Mouse (Mus musculus) midbrain, embryonic 14.5 days (tissue): Measurements from ENCODE around the gene Stk32b. TPM values are rescaled to one million over a fixed set of nuclear protein-coding genes. Genes with fewer than 3 reads are reported as not detected.

Experiments used
- ATAC-seq: fragments of 200-750 bp; cut with Nextera tagmentation; 2 replicates; pipeline ENCODE4 v1.8.0; 2017; ENCODE audit warnings: moderate number of reproducible peaks, moderate library complexity; ENCODE audit not compliant: low FRiP score, low TSS enrichment
- DNase-seq: peaks from one replicate; pipeline ENCODE4 v3.0.0-alpha.2; 2015
- H3K27ac ChIP-seq: fragments of 300-500 bp; sonication (generic); replicated peaks from 2 replicates; pipeline ENCODE4 v1.5.1; 2014; ENCODE audit warnings: mild to moderate bottlenecking, low read depth, low read length, moderate library complexity
- H3K27me3 ChIP-seq: fragments of 300-500 bp; sonication (generic); 2 replicates; pipeline ENCODE4 v1.6.1; 2014; ENCODE audit warnings: low read length, control low read depth, mixed read lengths; ENCODE audit not compliant: control insufficient read depth, insufficient read depth
- H3K36me3 ChIP-seq: fragments of 300-500 bp; sonication (generic); 2 replicates; pipeline ENCODE4 v1.6.1; 2014; ENCODE audit warnings: low read length, control low read depth; ENCODE audit not compliant: control insufficient read depth, insufficient read depth
- H3K4me1 ChIP-seq: fragments of 300-500 bp; sonication (generic); 2 replicates; pipeline ENCODE4 v1.6.1; 2014; ENCODE audit warnings: mild to moderate bottlenecking, antibody characterized with exemption, low read length, control low read depth; ENCODE audit not compliant: control insufficient read depth, insufficient read depth
- H3K4me2 ChIP-seq: fragments of 300-500 bp; sonication (generic); 2 replicates; pipeline ENCODE4 v1.6.1; 2014; ENCODE audit warnings: mild to moderate bottlenecking, low read length, moderate library complexity
- H3K4me3 ChIP-seq: fragments of 300-500 bp; sonication (generic); replicated peaks from 2 replicates; pipeline ENCODE4 v1.5.1; 2014; ENCODE audit warnings: low read depth, low read length
- H3K9ac ChIP-seq: fragments of 300-500 bp; sonication (generic); replicated peaks from 2 replicates; pipeline ENCODE4 v1.6.1; 2014; ENCODE audit warnings: mild to moderate bottlenecking, low read length, moderate library complexity
- H3K9me3 ChIP-seq: fragments of 300-500 bp; sonication (generic); 2 replicates; pipeline ENCODE4 v1.6.1; 2016; ENCODE audit warnings: low read length, control low read depth, mixed read lengths; ENCODE audit not compliant: control insufficient read depth
- WGBS: fragments of 180-500 bp; shearing (Covaris S2); extraction: QIAGEN DNeasy Blood & Tissue Kit; methylation state at CpG from one replicate; pipeline ENCODE4 v1.1.7; 2014; 5-methylcytosine and 5-hydroxymethylcytosine counted together
- polyA plus RNA-seq: library from polyadenylated mRNA; unstranded; fragments of >200 nt; fragmentation: Nextera tagmentation; extraction: Ambion mirVana; gene quantifications from 2 replicates; pipeline ENCODE4 v1.2.1, GENCODE M21; 2014

The Stk32b gene
- polyA plus RNA-seq, 1 experiment from 2014 or later: 33.4 TPM

DNA sequence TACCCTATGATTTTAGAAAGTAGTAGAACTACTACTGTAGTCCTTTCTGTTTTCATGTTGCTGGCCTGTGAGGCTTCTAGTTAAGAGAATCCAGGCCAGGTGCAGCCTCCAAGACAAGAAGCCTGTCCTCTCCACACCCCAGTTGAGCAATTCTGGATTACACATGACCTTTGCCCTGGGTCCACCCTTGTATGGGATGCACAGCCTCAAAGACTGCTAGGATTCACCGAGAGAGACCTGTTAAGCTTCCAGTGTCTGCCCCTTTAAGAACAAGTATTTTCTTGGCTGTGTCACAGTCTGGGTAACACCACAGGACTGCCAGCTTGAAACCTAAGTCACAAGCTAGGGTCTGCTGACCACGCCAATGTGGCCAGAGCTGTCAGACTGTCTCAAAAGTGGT, 258.7 kb downstream of the Stk32b start:
- Histone ChIP-seq H3K4me3 (no peak overlapping the region), H3K27me3 (no peaks in the 10 kb centered on the region), H3K9me3 (no peaks in the 10 kb centered on the region), H3K4me1 (no peaks in the 10 kb centered on the region), H3K4me2 (no peak overlapping the region), H3K36me3 (no peaks in the 10 kb centered on the region), H3K27ac (no peak overlapping the region), H3K9ac (no peak overlapping the region)
- ATAC-seq (no peak), DNase-seq (no peak)
- 53% methylated on average over 2 of the region's 2 CpGs for WGBS

DNA sequence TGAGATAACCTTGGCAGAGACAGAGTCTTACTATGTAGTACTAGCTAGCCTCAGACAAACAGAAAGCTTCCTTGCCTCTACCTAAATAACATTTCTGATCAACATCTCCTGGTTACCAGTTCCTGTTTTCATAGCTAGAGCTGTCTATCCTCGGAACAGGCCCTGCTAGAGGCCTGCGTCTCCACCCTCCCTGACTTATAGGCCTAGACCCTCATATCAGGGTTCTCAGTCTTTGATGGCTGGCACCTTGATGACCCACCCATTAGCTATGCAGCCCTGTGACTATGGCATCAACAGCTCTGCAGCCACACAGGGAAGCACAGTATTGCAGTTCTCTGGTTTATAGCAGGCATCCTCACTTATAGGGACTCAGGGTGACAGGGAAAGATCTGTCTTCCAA, 259.1 kb downstream of the Stk32b start:
- ATAC-seq: no peak
- H3K36me3 ChIP-seq: no peaks in the 10 kb centered on the region
- no peak overlapping the region for H3K27ac ChIP-seq
- H3K9ac ChIP-seq: no peak overlapping the region
- no peaks in the 10 kb centered on the region for H3K9me3 ChIP-seq
- no peak overlapping the region for H3K4me3 ChIP-seq
- H3K4me2 ChIP-seq: no peak overlapping the region
- no peak for DNase-seq
- H3K27me3 ChIP-seq: no peaks in the 10 kb centered on the region
- no peaks in the 10 kb centered on the region for H3K4me1 ChIP-seq
- WGBS: 87% methylated on average over 2 of the region's 2 CpGs

DNA sequence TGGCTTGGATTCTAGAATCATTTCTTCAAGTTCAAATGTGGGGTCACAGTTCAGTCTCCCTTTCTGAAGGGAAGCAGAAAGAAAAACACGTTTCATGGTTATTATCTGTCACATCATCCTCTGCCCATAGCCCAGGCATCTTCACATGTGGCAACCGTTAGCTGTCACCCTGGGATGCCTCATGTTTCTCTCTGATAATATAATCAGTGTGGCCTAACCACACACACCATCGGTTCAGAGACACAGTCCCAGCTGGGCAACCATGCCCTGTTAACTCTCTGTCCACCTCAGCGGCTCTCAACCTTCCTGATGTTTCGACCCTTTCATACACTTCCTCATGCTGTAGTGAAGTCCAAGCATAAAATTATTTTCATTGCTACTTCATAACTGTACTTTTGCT, 259.8 kb downstream of the Stk32b start:
- no peak overlapping the region for H3K4me2 ChIP-seq
- DNase-seq (no peak), ATAC-seq (no peak)
- H3K27me3 ChIP-seq: no peaks in the 10 kb centered on the region
- no peaks in the 10 kb centered on the region for H3K4me1 ChIP-seq
- no peaks in the 10 kb centered on the region for H3K36me3 ChIP-seq
- H3K4me3 ChIP-seq: no peak overlapping the region
- H3K27ac ChIP-seq: no peak overlapping the region
- H3K9me3 ChIP-seq: no peaks in the 10 kb centered on the region
- H3K9ac ChIP-seq: no peak overlapping the region
- WGBS: 77% methylated on average over 5 of the region's 5 CpGs

DNA sequence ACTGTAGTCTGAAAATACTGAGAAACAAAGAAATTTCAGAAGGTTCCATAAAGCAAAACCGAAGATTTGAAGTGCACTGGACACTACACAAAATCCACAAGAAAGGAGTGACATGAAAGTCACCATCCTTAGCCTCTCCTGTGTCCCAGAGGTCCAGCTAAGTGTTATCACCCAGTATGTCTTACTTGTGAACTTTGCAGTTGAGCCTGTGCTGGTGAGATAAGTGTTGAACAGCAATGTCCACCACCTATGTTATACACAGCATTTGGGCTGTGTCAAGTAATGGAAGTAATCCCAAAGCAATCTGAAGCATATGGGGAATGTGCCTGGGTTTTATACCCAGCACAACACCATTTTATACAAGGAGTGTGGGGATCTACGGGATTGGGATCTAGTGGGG, 260.4 kb downstream of the Stk32b start:
- Histone ChIP-seq H3K4me2 (no peak overlapping the region), H3K27ac (no peak overlapping the region), H3K9me3 (no peaks in the 10 kb centered on the region), H3K4me3 (no peak overlapping the region), H3K4me1 (no peaks in the 10 kb centered on the region), H3K36me3 (no peaks in the 10 kb centered on the region), H3K9ac (no peak overlapping the region), H3K27me3 (no peaks in the 10 kb centered on the region)
- ATAC-seq (no peak), DNase-seq (no peak)
- WGBS: 67% methylated on average over 2 of the region's 2 CpGs

- DNase-seq (no peak), ATAC-seq (no peak)
- Histone ChIP-seq H3K27me3 (no peaks in the 10 kb centered on the region), H3K9me3 (peaks cover 4% of the 10 kb centered on the region; the same call in 1 of the 2 replicates), H3K9ac (no peak overlapping the region), H3K36me3 (no peaks in the 10 kb centered on the region), H3K27ac (no peak overlapping the region), H3K4me2 (no peak overlapping the region), H3K4me1 (no peaks in the 10 kb centered on the region), H3K4me3 (no peak overlapping the region)
- WGBS: 83% methylated on average over 3 of the region's 3 CpGs
Observed at GRCm38 (mm10) chr5:37447546-37447945, 269.4 kb downstream of the Stk32b start.

GRCm38 (mm10) chr5:37442767-37443166, 274.2 kb downstream of the Stk32b start:
- WGBS: 85% methylated on average over 2 of the region's 2 CpGs
- no peak overlapping the region for H3K4me2 ChIP-seq
- peaks cover 4% of the 10 kb centered on the region; the same call in 1 of the 2 replicates for H3K9me3 ChIP-seq
- no peak overlapping the region for H3K9ac ChIP-seq
- H3K4me3 ChIP-seq: no peak overlapping the region
- H3K36me3 ChIP-seq: no peaks in the 10 kb centered on the region
- no peaks in the 10 kb centered on the region for H3K27me3 ChIP-seq
- H3K4me1 ChIP-seq: no peaks in the 10 kb centered on the region
- H3K27ac ChIP-seq: no peak overlapping the region
- no peak for ATAC-seq
- no peak for DNase-seq

- no peak for DNase-seq
- H3K4me2 ChIP-seq: no peak overlapping the region
- no peaks in the 10 kb centered on the region for H3K27me3 ChIP-seq
- no peaks in the 10 kb centered on the region for H3K36me3 ChIP-seq
- no peaks in the 10 kb centered on the region for H3K4me1 ChIP-seq
- no peaks in the 10 kb centered on the region for H3K9me3 ChIP-seq
- H3K4me3 ChIP-seq: no peak overlapping the region
- H3K27ac ChIP-seq: no peak overlapping the region
- 68% methylated on average over 3 of the region's 3 CpGs for WGBS
- no peak overlapping the region for H3K9ac ChIP-seq
- no peak for ATAC-seq
Observed at GRCm38 (mm10) chr5:37435417-37435816, 281.6 kb downstream of the Stk32b start.

DNA sequence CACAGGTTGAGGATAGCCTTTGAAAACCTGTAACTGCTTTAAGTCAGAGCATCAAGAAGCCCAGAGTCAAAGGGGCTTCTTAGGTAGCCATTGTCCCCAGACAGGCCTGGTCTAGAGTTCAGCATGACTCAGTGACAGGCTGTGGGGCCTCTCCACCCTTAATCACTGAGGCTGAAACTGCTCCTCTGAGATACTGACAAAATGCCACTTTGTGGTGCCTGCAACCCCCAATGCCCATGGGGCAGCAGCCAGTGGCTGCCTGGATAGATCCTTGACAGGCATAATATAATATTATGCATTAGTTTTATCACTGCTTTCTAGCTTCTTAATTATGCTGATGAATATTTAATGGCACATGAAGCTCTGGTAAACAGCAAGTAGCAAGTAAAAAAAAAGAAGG, 289.8 kb downstream of the Stk32b start:
- Histone ChIP-seq H3K27me3 (no peaks in the 10 kb centered on the region), H3K4me1 (no peaks in the 10 kb centered on the region), H3K36me3 (no peaks in the 10 kb centered on the region), H3K4me2 (no peak overlapping the region), H3K4me3 (no peak overlapping the region), H3K27ac (0 out of 2 replicates have a peak overlapping the region, but pooled peaks have one; percentile 32), H3K9me3 (no peaks in the 10 kb centered on the region), H3K9ac (no peak overlapping the region)
- ATAC-seq (no peak), DNase-seq (peak; percentile 21)

- Histone ChIP-seq H3K4me1 (no peaks in the 10 kb centered on the region), H3K4me2 (no peak overlapping the region), H3K4me3 (no peak overlapping the region), H3K27me3 (no peaks in the 10 kb centered on the region), H3K9ac (no peak overlapping the region), H3K27ac (peak overlapping the region; percentile 66; the same call in 1 of the 2 replicates), H3K9me3 (no peaks in the 10 kb centered on the region), H3K36me3 (no peaks in the 10 kb centered on the region)
- ATAC-seq (peak; percentile 53; the same call in 1 of the 2 replicates), DNase-seq (peak; percentile 37)
- WGBS: 77% methylated on average over 6 of the region's 6 CpGs
Observed at GRCm38 (mm10) chr5:37419028-37419427, 297.9 kb downstream of the Stk32b start.
